Mouse (Mus musculus) forebrain, embryonic 11.5 days (tissue): ENCODE data around the gene Itgb3bp. TPM values are rescaled to one million over a fixed set of nuclear protein-coding genes. Genes with fewer than 3 reads are reported as not detected.

Experiments used
- ATAC-seq: fragments of 200-750 bp; cut with Nextera tagmentation; replicated peaks from 2 replicates; pipeline ENCODE4 v1.8.0; 2017; ENCODE audit warnings: moderate TSS enrichment; ENCODE audit not compliant: low FRiP score
- DNase-seq: peaks from one replicate; pipeline ENCODE4 v3.0.0-alpha.2; 2017; ENCODE audit warnings: low spot score
- H3K27ac ChIP-seq: fragments of 300-500 bp; sonication (generic); 2 replicates; pipeline ENCODE4 v1.5.1; 2014; ENCODE audit warnings: low read depth, low read length
- H3K27me3 ChIP-seq: fragments of 300-500 bp; sonication (generic); 2 replicates; pipeline ENCODE4 v1.6.1; 2014; ENCODE audit warnings: mild to moderate bottlenecking, low read length, mixed read lengths; ENCODE audit not compliant: control insufficient read depth, insufficient read depth
- H3K36me3 ChIP-seq: fragments of 300-500 bp; sonication (generic); 2 replicates; pipeline ENCODE4 v1.6.1; 2014; ENCODE audit warnings: mild to moderate bottlenecking, low read length, moderate library complexity, mixed read lengths; ENCODE audit not compliant: control insufficient read depth, insufficient read depth
- H3K4me1 ChIP-seq: fragments of 300-500 bp; sonication (generic); replicated peaks from 2 replicates; pipeline ENCODE4 v1.6.1; 2014; ENCODE audit warnings: low read length, mixed read lengths; ENCODE audit not compliant: control insufficient read depth, insufficient read depth
- H3K4me2 ChIP-seq: fragments of 300-500 bp; sonication (generic); 2 replicates; pipeline ENCODE4 v1.6.1; 2014; ENCODE audit warnings: low read depth, mild to moderate bottlenecking, low read length, moderate library complexity, mixed read lengths; ENCODE audit not compliant: severe bottlenecking
- H3K4me3 ChIP-seq: fragments of 300-500 bp; sonication (generic); 2 replicates; pipeline ENCODE4 v1.5.1; 2014; ENCODE audit warnings: low read depth, low read length
- H3K9ac ChIP-seq: fragments of 300-500 bp; sonication (generic); 2 replicates; pipeline ENCODE4 v1.6.1; 2014; ENCODE audit warnings: low read length
- H3K9me3 ChIP-seq: fragments of 300-500 bp; sonication (generic); 2 replicates; pipeline ENCODE4 v1.6.1; 2016; ENCODE audit warnings: low read length, mixed read lengths; ENCODE audit not compliant: control insufficient read depth
- WGBS: fragments of 180-500 bp; shearing (Covaris S2); extraction: QIAGEN DNeasy Blood & Tissue Kit; methylation state at CpG from one replicate; pipeline ENCODE4 v1.1.7; 2014; 5-methylcytosine and 5-hydroxymethylcytosine counted together
- polyA plus RNA-seq: library from polyadenylated mRNA; unstranded; fragments of >200 nt; fragmentation: Nextera tagmentation; extraction: Ambion mirVana; gene quantifications from 2 replicates; pipeline ENCODE4 v1.2.1, GENCODE M21; 2014

The Itgb3bp gene
- polyA plus RNA-seq, 1 experiment from 2014 or later, result 57.3 TPM

GRCm38 (mm10) chr4:99816697-99817460 lies 112.7 kb downstream of the Itgb3bp start:
- no peak overlapping the region for H3K27ac ChIP-seq
- H3K9me3 ChIP-seq, result no peaks in the 10 kb centered on the region
- no peaks in the 10 kb centered on the region for H3K36me3 ChIP-seq
- 96% methylated on average over 7 of the region's 7 CpGs for WGBS
- DNase-seq, result no peak
- H3K4me3 ChIP-seq, result no peak overlapping the region
- no peaks in the 10 kb centered on the region for H3K4me1 ChIP-seq
- no peak overlapping the region for H3K9ac ChIP-seq
- no peak for ATAC-seq
- H3K27me3 ChIP-seq, result no peaks in the 10 kb centered on the region
- no peak overlapping the region for H3K4me2 ChIP-seq

- 94% methylated on average over 6 of the region's 6 CpGs for WGBS
- Histone ChIP-seq H3K9me3 (no peaks in the 10 kb centered on the region), H3K4me1 (no peaks in the 10 kb centered on the region), H3K27ac (no peak overlapping the region), H3K9ac (no peak overlapping the region), H3K4me3 (no peak overlapping the region), H3K4me2 (no peak overlapping the region), H3K36me3 (no peaks in the 10 kb centered on the region), H3K27me3 (no peaks in the 10 kb centered on the region)
- ATAC-seq (no peak), DNase-seq (no peak)
Observed at GRCm38 (mm10) chr4:99792365-99792764, 137.2 kb downstream of the Itgb3bp start.

- WGBS, result 72% methylated on average over 1 of the region's 1 CpGs
- DNase-seq, result no peak
- no peak overlapping the region for H3K27ac ChIP-seq
Observed at GRCm38 (mm10) chr4:99773041-99773440, 156.6 kb downstream of the Itgb3bp start.

GRCm38 (mm10) chr4:99770555-99770954 lies 159.1 kb downstream of the Itgb3bp start:
- Histone ChIP-seq H3K4me2 (no peak overlapping the region), H3K9ac (no peak overlapping the region), H3K9me3 (no peaks in the 10 kb centered on the region), H3K4me1 (no peaks in the 10 kb centered on the region), H3K4me3 (no peak overlapping the region), H3K27ac (no peak overlapping the region), H3K36me3 (no peaks in the 10 kb centered on the region), H3K27me3 (no peaks in the 10 kb centered on the region)
- no peak for DNase-seq
- WGBS, result 93% methylated on average over 5 of the region's 5 CpGs
- ATAC-seq, result no peak

More at GRCm38 (mm10) chr4:99773041-99773440, 156.6 kb downstream of the Itgb3bp start:
- Histone ChIP-seq H3K4me3 (no peak overlapping the region), H3K9ac (no peak overlapping the region), H3K4me2 (no peak overlapping the region), H3K36me3 (no peaks in the 10 kb centered on the region), H3K27me3 (no peaks in the 10 kb centered on the region), H3K4me1 (no peaks in the 10 kb centered on the region), H3K9me3 (no peaks in the 10 kb centered on the region)
- no peak for ATAC-seq

- Histone ChIP-seq H3K4me1 (no peaks in the 10 kb centered on the region), H3K36me3 (no peaks in the 10 kb centered on the region), H3K9ac (no peak overlapping the region), H3K4me2 (no peak overlapping the region), H3K4me3 (no peak overlapping the region), H3K27ac (no peak overlapping the region), H3K27me3 (no peaks in the 10 kb centered on the region), H3K9me3 (no peaks in the 10 kb centered on the region)
- DNase-seq (no peak), ATAC-seq (no peak)
- WGBS, result 56% methylated on average over 1 of the region's 1 CpGs
Observed at GRCm38 (mm10) chr4:99766753-99767152, 162.9 kb downstream of the Itgb3bp start.

- Histone ChIP-seq H3K9ac (no peak overlapping the region), H3K9me3 (no peaks in the 10 kb centered on the region), H3K27me3 (no peaks in the 10 kb centered on the region), H3K4me3 (no peak overlapping the region), H3K36me3 (no peaks in the 10 kb centered on the region), H3K4me1 (no peaks in the 10 kb centered on the region), H3K4me2 (no peak overlapping the region), H3K27ac (no peak overlapping the region)
- 85% methylated on average over 5 of the region's 5 CpGs for WGBS
- no peak for DNase-seq
- ATAC-seq, result no peak
Observed at GRCm38 (mm10) chr4:99766303-99766702, 163.3 kb downstream of the Itgb3bp start.

GRCm38 (mm10) chr4:99752426-99752825 lies 177.2 kb downstream of the Itgb3bp start:
- Histone ChIP-seq H3K9ac (no peak overlapping the region), H3K9me3 (no peaks in the 10 kb centered on the region), H3K4me3 (no peak overlapping the region), H3K4me2 (no peak overlapping the region), H3K27ac (no peak overlapping the region), H3K36me3 (no peaks in the 10 kb centered on the region), H3K27me3 (no peaks in the 10 kb centered on the region), H3K4me1 (no peaks in the 10 kb centered on the region)
- DNase-seq (no peak), ATAC-seq (no peak)
- WGBS, result 86% methylated on average over 5 of the region's 5 CpGs

- WGBS, result 36% methylated on average over 7 of the region's 7 CpGs
- Histone ChIP-seq H3K36me3 (no peaks in the 10 kb centered on the region), H3K4me2 (no peak overlapping the region), H3K4me1 (0 out of 2 replicates have a peak, but pooled peaks cover 2% of the 10 kb centered on the region), H3K4me3 (no peak overlapping the region), H3K27me3 (no peaks in the 10 kb centered on the region), H3K9ac (no peak overlapping the region), H3K9me3 (no peaks in the 10 kb centered on the region), H3K27ac (no peak overlapping the region)
- peak; percentile 55 for DNase-seq
- ATAC-seq, result no peak
Observed at GRCm38 (mm10) chr4:99739836-99740235, 189.8 kb downstream of the Itgb3bp start.

GRCm38 (mm10) chr4:99725914-99726451 lies 203.6 kb downstream of the Itgb3bp start:
- Histone ChIP-seq H3K4me1 (no peaks in the 10 kb centered on the region), H3K27ac (no peak overlapping the region), H3K27me3 (no peaks in the 10 kb centered on the region), H3K36me3 (peaks cover 9% of the 10 kb centered on the region; the same call in 1 of the 2 replicates), H3K9me3 (no peaks in the 10 kb centered on the region; the same call in 1 of the 2 replicates), H3K4me3 (no peak overlapping the region), H3K4me2 (no peak overlapping the region), H3K9ac (no peak overlapping the region)
- DNase-seq (no peak), ATAC-seq (no peak)
- 88% methylated on average over 8 of the region's 8 CpGs for WGBS
